Mouse (Mus musculus) embryonic stem cell, embryonic (primary cell): ENCODE results near the gene Smyd5.

Source experiments
- CTCF ChIA-PET, 4 experiments: fragments of 300-600 bp in 2 of 4; fragments of 350-600 bp in 2 of 4; sonication (Branson Sonifier 250); formaldehyde crosslinking; loops; one replicate each; lab custom pipeline; 2022; ENCODE audit warnings: inconsistent platforms in 2 of 4; lab: Charles Lee
- POLR2A ChIA-PET, 4 experiments: fragments of 300-600 bp in 2 of 4; fragments of 350-600 bp in 2 of 4; sonication (Branson Sonifier 250); formaldehyde crosslinking; loops; one replicate each; lab custom pipeline; 2022; ENCODE audit warnings: antibody characterized with exemption in 4 of 4, inconsistent platforms in 1 of 4; lab: Charles Lee

Smyd5 gene

DNA sequence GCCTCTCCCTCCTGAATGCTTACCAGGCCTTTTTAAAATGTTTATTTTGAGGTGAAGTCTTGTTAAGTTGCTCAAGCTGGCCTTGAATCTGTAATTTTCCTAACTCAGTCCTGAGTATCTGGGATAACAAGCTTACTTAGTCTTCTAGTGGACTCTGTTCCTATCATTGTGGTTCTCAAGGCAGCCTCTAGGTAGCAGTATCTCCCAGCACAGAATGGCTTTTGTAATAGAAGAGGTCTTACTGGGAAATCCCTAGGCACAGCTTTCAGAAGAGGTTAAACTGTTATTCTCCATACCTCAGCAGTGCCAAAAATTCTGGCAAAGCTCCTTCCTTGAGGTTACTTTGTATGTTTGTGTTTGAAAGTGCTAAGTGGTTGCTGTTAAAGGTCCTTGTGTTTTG is 33.6 kb downstream of the Smyd5 start:
- CTCF ChIA-PET, result interaction anchor here (0.6 to 5.5 kb wide), 25 partner anchors 8 to 122 kb away, joined by 3 to 46 read pairs (median 4); partner anchors contain the start of genes Cct7 (in 3 of the 4), Pradc1 (in 3 of the 4), Alms1 (in 1 of the 4) and Noto (in 1 of the 4)
- POLR2A ChIA-PET, result interaction anchor here (0.6 to 7.9 kb wide), 16 partner anchors 9 to 905 kb away, joined by 3 to 219 read pairs (median 4); partner anchors contain the start of genes Pradc1 (in 4 of the 4), Cct7 (in 3 of the 4) and Alms1 (in 1 of the 4)

DNA sequence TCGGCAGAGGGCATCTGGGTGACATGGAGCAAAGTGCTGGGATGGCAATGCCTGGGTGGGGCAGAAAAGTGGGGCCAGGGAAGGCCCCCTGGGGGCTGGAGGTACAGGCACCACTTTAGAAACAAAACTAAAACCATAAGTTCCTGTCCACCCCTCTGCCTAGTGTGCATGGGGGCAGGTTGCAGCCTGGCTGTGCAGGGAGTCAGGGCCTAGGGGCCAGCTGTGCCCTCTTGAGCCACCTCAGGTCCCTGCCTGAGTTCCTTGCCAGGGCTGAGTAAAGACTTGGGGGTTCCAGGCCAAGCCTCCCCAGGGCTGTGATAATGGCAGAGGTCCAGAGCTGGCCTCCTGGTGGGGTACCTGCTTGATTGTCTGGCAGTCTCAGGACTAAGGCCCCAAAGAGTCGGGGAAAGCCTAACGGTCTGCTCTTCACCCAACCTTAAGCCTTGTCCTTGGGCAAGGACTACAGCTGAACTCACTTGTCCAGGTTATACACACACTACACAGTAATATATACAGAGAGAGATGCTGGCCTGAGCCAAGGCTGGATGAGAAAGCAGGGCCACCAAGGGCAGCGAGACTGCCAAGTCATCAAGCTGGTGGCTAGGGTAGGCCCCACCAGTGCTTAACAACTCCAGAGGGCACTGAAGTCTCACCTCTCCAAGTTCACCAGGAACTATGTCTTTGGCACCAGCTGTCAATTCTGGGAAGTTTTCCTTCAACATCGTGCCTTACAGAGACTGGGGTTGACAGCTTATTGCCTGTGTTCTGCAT is 38.1 kb downstream of the Smyd5 start:
- ChIA-PET CTCF (interaction anchor here in 2 of 4 experiments (1.1 to 2.2 kb wide), 3 partner anchors 8 to 41 kb away, joined by 5 to 6 read pairs (median 6); no protein-coding TSS in a partner anchor), POLR2A (interaction anchor here (0.5 to 12.5 kb wide), 25 partner anchors 7 to 853 kb away, joined by 3 to 369 read pairs (median 5); partner anchors contain the start of genes Pradc1 (in 4 of the 4), Cct7 (in 3 of the 4), Alms1 (in 1 of the 4) and Rab11fip5 (in 1 of the 4))

DNA sequence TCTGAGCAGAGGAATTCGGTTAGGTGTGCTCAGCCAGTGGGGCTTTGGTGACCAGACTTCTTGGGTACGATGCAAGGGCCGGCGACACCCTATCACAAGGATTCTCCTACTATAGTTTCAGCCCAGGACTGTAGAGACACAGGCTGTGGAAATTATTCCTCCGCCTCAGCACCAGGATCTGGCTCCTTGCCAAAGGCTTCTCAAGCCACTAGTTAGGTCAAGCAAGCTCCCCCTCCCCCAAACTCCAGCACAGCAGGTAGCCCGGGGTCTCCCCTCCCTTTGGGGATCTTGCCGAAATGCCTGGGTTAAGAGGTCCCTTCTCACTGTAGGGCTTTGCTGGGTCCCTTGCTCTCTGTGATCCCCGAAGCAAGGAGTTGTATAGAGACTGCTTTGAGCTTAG is 40.2 kb downstream of the Smyd5 start:
- ChIA-PET CTCF (interaction anchor here in 3 of 4 experiments (0.6 to 1.2 kb wide), 4 partner anchors 9 to 289 kb away, joined by 3 read pairs; no protein-coding TSS in a partner anchor), POLR2A (interaction anchor here (0.6 to 12.5 kb wide), 15 partner anchors 10 to 1050 kb away, joined by 3 to 369 read pairs (median 4); partner anchors contain the start of genes Pradc1 (in 4 of the 4), Cct7 (in 3 of the 4), Egr4 (in 1 of the 4) and Rab11fip5 (in 1 of the 4))

DNA sequence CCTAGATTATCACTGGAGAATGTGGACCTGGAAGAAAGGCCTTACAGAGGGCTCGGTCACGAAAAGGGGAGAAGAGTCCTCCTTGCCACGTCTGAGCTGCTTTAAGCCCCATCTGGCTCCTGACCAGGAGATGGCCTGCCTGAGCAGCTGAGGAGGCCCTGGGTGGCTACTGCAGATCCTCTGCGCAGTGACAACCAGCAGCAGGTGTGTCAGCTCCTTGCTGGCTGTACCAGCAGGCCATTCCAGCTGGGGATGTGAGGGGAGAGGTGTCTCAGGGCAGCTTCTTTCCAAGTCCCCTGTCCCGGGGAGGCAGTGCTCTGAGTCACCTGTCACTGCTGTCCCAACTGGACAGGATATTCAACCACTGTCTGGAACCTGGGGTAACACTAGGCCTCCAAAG is 40.8 kb downstream of the Smyd5 start:
- POLR2A ChIA-PET, result interaction anchor here in 3 of 4 experiments (1.1 to 12.5 kb wide), 13 partner anchors 11 to 209 kb away, joined by 3 to 369 read pairs (median 4); partner anchors contain the start of genes Cct7 (in 3 of the 3), Pradc1 (in 3 of the 3), Egr4 (in 1 of the 3) and Rab11fip5 (in 1 of the 3)
- CTCF ChIA-PET, result interaction anchor here (0.6 to 1.5 kb wide), 5 partner anchors 8 to 38 kb away, joined by 3 to 6 read pairs (median 3); no protein-coding TSS in a partner anchor

DNA sequence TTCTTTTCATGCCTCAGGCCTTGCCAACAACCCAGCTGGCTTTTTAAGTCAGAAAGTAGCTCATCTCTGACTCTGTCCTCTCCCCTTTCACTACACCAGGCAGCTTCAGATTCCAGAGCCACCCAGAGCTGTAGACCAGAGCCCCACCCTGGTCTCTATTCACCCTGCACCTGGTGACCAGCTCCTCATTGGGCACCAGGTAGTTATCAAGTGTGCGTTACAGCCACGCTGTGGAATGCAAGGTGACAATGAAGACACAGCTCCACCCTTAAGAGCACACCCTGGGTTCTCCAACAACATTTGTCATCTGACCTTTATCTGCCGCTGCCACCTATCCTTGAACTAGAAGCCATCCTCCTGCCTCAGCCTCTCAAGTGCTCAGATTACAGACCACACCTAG is 43.8 kb downstream of the Smyd5 start:
- CTCF ChIA-PET, result interaction anchor here (0.7 to 4.2 kb wide), 10 partner anchors 8 to 38 kb away, joined by 3 to 46 read pairs (median 3); partner anchors contain the start of genes Pradc1 (in 2 of the 4), Cct7 (in 1 of the 4) and Egr4 (in 1 of the 4)
- POLR2A ChIA-PET, result interaction anchor here (0.5 to 12.5 kb wide), 21 partner anchors 7 to 997 kb away, joined by 3 to 369 read pairs (median 6); partner anchors contain the start of genes Cct7 (in 4 of the 4), Pradc1 (in 4 of the 4) and Rab11fip5 (in 2 of the 4)

DNA sequence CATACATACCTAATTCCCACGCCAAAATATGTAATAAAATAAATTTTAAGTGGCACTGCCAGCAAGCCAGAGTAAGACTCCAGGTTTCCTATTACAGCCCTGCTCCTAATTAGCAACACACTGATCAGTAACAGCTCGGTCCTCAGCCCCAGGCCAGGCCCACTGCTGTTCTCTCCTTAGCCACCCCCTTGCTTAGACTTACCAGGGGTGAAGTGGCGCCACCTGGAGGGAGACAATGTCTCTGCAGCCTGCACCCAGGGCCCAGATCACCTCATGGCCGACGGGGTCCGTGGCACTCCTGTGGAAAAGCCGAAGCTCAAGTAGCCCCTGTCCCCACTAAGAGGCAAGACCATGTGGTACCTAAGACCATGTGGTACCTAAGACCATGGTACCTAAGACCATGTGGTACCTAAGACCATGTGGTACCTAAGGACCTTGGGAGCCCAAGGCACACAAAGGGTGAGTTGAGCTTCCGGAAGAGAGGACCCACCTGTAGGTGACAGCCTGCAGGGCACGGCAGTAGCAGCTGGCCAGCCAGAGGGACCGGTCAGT is 45.7 kb downstream of the Smyd5 start:
- ChIA-PET POLR2A (interaction anchor here (0.6 to 12.5 kb wide), 16 partner anchors 8 to 845 kb away, joined by 3 to 369 read pairs (median 5); partner anchors contain the start of genes Cct7 (in 4 of the 4) and Pradc1 (in 4 of the 4)), CTCF (interaction anchor here (0.6 to 4.2 kb wide), 35 partner anchors 9 to 372 kb away, joined by 3 to 46 read pairs (median 4); partner anchors contain the start of genes Cct7 (in 2 of the 4), Egr4 (in 2 of the 4), Pradc1 (in 2 of the 4) and Noto (in 1 of the 4))

DNA sequence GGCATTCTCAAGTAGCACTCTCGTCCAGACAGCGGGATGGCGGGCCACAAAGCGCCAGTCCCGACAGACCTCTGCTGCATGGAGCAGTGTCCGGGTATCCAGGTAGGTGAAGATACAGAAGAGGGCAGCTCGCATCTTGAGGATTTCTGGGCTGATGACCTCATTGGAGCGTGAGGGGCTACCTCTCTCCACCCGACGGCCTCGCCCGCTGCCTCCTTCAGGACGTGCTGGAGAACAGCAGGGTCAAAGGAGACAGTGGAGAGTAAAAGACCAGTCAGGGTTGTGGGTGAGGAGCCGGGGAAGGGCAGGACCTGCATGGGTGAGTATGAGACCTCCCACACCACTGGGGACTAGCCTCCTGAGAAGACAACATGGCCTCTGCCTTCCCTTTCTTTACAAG is 46.6 kb downstream of the Smyd5 start:
- POLR2A ChIA-PET, result interaction anchor here in 3 of 4 experiments (0.8 to 12.5 kb wide), 7 partner anchors 10 to 49 kb away, joined by 3 to 207 read pairs (median 3); partner anchors contain the start of genes Cct7 (in 1 of the 3) and Pradc1 (in 1 of the 3)
- CTCF ChIA-PET, result interaction anchor here in 3 of 4 experiments (0.9 to 4.2 kb wide), 8 partner anchors 11 to 132 kb away, joined by 3 to 46 read pairs (median 6); partner anchors contain the start of genes Cct7 (in 2 of the 3) and Pradc1 (in 2 of the 3)

DNA sequence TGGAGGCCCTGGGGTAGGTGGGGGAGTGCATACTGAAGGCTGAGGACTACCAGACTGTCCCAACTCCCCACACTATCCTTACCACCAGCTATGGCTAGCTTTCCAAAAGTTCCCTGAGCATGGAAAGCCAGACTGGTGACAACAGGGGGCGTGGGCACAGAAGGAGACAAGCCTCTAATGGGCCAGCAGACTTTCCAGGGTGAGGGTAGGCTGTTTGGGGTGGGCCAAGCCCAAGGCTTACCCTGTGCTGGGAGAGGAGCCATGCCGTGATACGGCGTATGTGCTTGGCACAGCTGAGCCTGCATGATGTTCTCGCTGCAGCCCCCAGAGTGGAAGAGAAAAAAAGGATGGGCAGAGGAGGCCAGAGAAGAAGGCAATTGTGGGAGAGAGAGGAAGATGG is 48.2 kb downstream of the Smyd5 start:
- ChIA-PET POLR2A (interaction anchor here in 3 of 4 experiments (0.6 to 11.9 kb wide), 10 partner anchors 9 to 30 kb away, joined by 3 to 145 read pairs (median 6); partner anchors contain the start of genes Cct7 (in 3 of the 3) and Pradc1 (in 3 of the 3)), CTCF (interaction anchor here in 1 of 4 experiments (0.6 to 1.0 kb wide), 2 partner anchors 15 to 45 kb away, joined by 3 to 4 read pairs; no protein-coding TSS in a partner anchor)

DNA sequence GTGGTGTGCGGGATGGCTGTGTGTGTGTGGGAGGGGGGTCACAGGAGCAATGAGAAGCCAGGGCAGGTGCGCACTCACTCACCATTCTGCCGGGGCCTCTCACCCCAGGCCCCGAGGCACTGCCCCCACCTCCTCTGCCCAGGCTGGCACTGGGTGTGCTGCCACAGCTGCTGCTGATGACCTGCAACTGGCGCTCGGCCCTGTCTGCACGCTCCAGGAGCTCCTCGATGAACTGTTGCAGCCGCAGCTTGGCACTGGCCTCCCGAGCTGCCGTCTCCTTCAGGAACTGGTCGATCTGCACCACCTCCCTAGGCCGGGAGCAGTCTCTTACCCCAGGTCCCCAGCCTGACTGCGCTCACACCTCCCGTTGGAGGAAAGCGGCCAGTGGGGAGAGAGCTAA is 48.9 kb downstream of the Smyd5 start:
- POLR2A ChIA-PET, result interaction anchor here in 3 of 4 experiments (1.0 to 2.3 kb wide), 8 partner anchors 9 to 31 kb away, joined by 3 to 11 read pairs (median 6); partner anchors contain the start of genes Cct7 (in 3 of the 3) and Pradc1 (in 3 of the 3)

DNA sequence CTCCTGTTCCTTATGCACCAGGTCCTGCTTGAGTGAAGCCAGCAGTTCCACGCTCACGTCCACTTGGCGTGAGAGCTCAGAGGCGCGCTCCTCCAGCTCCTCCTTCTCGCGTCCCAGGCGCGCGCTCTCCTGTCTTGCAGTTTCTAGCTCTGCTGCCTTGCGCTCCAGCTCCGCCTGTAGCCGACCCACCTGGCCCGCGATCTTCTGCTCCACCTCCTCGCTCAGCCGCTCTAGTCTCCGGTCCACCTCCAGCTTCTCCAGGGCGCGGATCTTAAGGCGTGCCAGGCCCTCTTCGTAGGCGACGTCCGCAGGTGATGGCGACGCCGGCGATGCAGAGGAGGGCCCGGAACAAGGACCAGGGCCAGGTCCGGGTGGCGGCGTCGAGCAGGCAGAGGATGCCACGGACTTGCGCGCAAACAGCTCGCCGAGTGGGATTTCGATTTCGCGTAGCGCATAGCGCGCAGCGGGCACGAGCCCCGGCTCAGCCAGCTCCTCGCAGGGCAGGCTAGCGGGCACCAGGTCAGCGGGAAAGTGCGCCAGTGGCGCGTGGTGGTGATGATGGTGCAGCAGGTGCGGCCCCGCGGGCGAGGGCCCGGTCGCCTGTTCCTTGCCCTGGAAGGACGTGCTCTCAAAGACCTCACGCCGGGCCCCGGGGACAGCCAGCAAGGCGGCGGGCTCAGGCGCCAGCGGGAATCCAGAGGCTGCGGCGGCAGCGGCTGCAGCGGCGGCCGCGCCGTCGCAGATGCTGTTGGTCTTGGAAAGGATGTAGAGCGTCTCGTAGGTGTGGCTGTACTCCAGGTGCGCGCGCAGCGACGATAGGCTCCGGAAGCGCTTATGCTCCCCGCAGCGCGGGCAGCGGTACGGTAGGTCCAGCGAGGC is 52.3 kb downstream of the Smyd5 start:
- CTCF ChIA-PET, result interaction anchor here in 3 of 4 experiments (0.9 to 1.7 kb wide), 6 partner anchors 9 to 347 kb away, joined by 3 to 6 read pairs (median 3); partner anchors contain the start of genes Cct7 (in 1 of the 3), Pradc1 (in 1 of the 3) and Spr (in 1 of the 3)
- POLR2A ChIA-PET, result interaction anchor here (0.5 to 2.1 kb wide), 18 partner anchors 9 to 289 kb away, joined by 3 to 13 read pairs (median 4); partner anchors contain the start of genes Cct7 (in 3 of the 4), Pradc1 (in 3 of the 4) and Alms1 (in 1 of the 4)

More for the DNA sequence above, 48.9 kb downstream of the Smyd5 start:
- CTCF ChIA-PET, result interaction anchor here in 1 of 4 experiments (1.0 kb wide), 1 partner anchor 16 kb away, joined by 4 read pairs; no protein-coding TSS in a partner anchor

DNA sequence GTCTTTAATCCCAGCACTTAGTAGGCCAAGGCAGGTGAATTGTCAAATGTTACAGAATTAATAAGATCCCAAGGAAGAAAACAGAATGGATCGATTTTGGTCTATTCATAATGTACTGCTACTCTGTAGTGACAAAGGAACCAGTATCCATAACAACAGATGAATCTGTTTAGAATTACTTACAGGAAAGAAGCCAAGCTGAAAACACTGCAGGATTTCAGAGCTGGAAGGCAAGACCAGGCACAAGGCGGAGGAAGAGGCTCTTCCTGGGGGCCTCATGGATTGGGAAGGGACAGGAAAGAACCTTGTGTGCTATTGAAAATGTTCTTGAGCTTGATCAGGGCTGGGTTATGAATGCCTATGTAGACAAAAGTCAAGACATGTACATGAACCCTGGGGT is 53.9 kb downstream of the Smyd5 start:
- POLR2A ChIA-PET, result interaction anchor here in 3 of 4 experiments (0.6 to 1.8 kb wide), 5 partner anchors 9 to 40 kb away, joined by 3 to 8 read pairs (median 5); partner anchors contain the start of genes Pradc1 (in 2 of the 3) and Cct7 (in 1 of the 3)
- CTCF ChIA-PET, result no interaction called here

DNA sequence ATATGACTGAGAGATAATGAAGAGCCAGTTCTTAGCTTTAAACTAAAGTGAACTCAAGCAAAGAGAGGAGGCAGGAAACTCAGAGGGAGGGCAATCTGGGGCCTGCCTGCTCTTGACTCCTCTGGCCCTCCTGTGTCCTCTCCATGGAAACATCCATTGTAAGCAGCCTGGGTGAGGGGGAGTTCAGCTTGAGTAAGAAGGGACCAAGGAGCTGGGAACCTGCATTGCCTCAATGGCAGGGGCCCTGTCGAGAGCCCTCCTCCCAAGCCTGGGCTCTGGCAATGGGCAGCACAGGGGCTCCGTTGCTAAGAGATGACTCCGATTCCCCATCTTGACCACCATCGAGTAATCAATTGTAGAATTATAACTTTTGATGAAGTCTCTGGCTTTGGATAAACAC is 56.7 kb downstream of the Smyd5 start:
- ChIA-PET POLR2A (interaction anchor here (0.7 to 3.5 kb wide), 19 partner anchors 8 to 1955 kb away, joined by 3 to 29 read pairs (median 3); partner anchors contain the start of genes Pradc1 (in 4 of the 4), Cct7 (in 3 of the 4) and Egr4 (in 1 of the 4)), CTCF (interaction anchor here in 1 of 4 experiments (0.5 kb wide), 2 partner anchors 11 to 69 kb away, joined by 3 to 4 read pairs; no protein-coding TSS in a partner anchor)

DNA sequence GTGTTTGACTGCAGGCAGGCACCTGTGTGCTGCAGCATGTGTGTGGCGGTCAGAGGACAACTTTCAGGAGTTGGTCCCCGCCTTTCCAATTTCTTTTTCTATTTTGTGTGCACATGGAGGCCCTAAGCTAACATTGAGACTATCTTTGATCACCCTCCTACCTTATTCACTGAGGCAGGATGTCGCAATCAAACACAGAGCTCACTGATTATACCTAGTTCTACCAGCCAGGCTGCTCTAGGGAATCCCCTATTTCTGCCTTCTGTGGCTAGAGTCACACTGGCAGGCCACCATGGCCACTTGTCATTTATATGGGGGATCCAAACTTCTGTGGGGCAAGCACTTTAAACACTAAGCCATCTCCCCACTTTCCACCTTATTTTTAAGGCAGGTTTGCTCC is 57.9 kb downstream of the Smyd5 start:
- CTCF ChIA-PET, result interaction anchor here in 3 of 4 experiments (1.1 to 1.5 kb wide), 3 partner anchors 12 to 14 kb away, joined by 3 to 6 read pairs (median 5); no protein-coding TSS in a partner anchor

DNA sequence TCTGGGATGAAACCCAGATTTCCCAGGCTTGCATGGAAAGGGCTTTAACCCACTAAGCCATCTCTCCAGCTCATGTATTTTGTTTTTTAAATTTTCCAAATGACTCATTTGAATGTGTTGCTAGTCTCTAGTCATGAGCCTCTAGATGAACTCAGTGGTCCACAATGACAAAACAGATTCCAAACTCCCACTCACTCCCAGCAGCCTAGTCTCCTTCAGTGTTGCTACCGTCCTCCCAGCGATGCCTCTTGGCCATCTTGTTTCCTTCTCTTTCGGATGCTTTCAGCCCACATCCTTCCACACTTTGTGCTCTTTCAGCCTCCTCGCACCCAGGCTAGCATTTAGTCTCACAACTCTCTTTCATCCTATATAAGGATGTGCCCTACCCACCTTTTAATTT is 58.5 kb downstream of the Smyd5 start:
- CTCF ChIA-PET, result interaction anchor here in 3 of 4 experiments (1.1 to 1.5 kb wide), 3 partner anchors 12 to 14 kb away, joined by 3 to 6 read pairs (median 5); no protein-coding TSS in a partner anchor
- POLR2A ChIA-PET, result interaction anchor here in 2 of 4 experiments (0.6 to 3.5 kb wide), 12 partner anchors 8 to 39 kb away, joined by 3 to 29 read pairs (median 5); partner anchors contain the start of genes Cct7 (in 2 of the 2) and Pradc1 (in 2 of the 2)

More for the DNA sequence above, 57.9 kb downstream of the Smyd5 start:
- POLR2A ChIA-PET, result interaction anchor here in 3 of 4 experiments (0.5 to 3.5 kb wide), 21 partner anchors 9 to 1738 kb away, joined by 3 to 29 read pairs (median 4); partner anchors contain the start of genes Cct7 (in 3 of the 3) and Pradc1 (in 3 of the 3)

DNA sequence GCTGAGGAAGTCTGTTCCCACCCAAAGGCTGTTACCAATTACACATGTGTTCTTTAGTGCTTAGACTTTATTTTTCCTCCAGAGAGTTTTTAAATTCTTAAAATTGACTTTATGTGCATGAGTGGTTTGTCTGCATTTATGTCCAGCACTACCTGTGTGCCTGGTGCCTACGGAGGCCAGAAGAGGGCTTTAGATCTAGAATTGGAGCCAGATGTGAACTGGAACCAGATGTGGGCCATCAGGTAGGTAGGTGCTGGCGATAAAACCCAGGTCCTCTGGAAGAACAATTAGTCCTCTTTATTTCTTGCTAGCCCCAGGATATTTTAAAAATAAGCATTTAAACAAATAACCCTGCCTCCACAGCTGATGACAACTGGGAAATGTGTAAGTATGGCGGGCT is 59.8 kb downstream of the Smyd5 start:
- CTCF ChIA-PET, result no interaction called here
- POLR2A ChIA-PET, result no interaction called here
